Mouse (Mus musculus) E14TG2a.4 (cell line): ENCODE results near the gene Trp53inp2.

Experiments
- CTCF ChIP-seq: conservative IDR thresholded peaks from 2 replicates; pipeline ENCODE4 v1.5.1; 2014; ENCODE audit warnings: low read length
- NANOG ChIP-seq: IDR thresholded peaks from 2 replicates; pipeline ENCODE4 v1.6.1; 2014; ENCODE audit warnings: borderline replicate concordance, low read length, mixed read lengths
- POU5F1 ChIP-seq: IDR thresholded peaks from 2 replicates; pipeline ENCODE4 v1.6.1; 2014; ENCODE audit warnings: low read length, borderline replicate concordance

DNA sequence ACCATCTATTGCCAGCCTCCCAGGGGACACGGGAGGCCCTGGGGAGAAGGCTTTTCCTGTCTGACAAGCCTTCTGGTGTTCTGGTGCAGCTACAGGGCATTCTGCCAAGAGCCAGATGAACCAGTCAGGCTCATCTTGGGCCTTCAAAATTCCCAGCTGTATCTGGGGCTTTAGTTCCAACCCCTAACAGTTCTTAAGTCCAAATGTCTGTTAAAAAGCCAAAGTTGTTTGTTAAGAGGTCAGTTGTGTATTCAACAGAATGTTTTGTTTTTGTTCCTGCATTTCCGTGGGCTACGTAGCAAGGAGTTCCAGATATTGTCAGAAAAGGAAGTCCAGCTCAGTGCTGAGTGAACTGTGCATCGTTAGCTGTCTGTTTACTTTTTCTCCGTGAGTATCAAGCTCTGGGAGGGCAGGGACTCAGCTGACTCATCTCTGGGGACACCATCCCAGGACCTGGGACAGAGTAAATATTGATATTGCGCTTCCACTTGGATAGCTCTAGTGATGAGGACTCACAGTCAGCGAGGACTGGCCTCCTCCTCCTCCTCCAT is 11.5 kb upstream of the Trp53inp2 start:
- no peak for TF ChIP-seq CTCF
- TF ChIP-seq POU5F1, result no peak
- TF ChIP-seq NANOG, result no peak
